Mouse (Mus musculus) liver, embryonic 14.5 days (tissue): Measurements from ENCODE around the gene Trub2.

Experiments
- CTCF ChIP-seq: IDR thresholded peaks from 2 replicates; pipeline ENCODE4 v1.5.1; 2016; ENCODE audit warnings: antibody characterized with exemption, low read depth, control low read depth
- EP300 ChIP-seq: IDR thresholded peaks from 2 replicates; pipeline ENCODE4 v1.6.1; 2016; ENCODE audit warnings: antibody characterized with exemption, low read depth

DNA sequence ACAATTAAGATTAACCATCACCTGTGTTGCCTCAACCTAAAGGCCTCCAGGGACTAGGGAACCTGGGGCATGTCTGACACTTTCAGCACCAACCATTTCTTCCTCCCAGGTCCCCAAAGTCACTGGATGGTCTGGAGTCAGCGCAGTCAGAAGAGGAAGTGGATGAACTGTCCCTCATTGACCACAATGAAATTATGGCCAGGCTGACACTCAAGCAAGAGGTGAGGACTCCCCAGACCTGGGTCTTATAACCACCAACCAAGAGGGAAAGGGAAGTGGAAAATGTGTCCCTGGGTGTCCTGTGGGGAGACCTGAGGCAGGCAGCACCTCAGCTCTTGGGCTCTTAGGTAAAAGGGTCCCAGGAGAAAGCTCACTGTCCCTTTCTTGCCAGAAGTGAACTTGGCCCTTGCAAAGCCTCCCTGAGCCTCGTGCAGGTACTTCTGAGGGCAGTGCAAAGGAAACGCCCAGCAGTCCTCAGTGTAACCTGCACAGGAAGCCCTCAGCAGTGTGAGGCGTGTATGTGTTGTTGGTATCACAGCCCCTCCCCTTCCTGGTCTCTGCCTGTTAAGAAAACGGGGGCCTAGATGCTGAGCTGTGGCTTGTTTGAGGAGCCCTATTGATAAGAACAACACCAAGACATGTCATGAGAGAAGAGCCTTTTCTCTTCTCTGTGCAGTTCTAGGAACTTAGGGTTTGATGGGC, 63.5 kb downstream of the Trub2 start:
- TF ChIP-seq EP300 (no peak), CTCF (no peak)
